Mouse (Mus musculus) ES-E14 (cell line): Measurements from ENCODE around the gene Tbc1d10c.

Source experiments
- CHD2 ChIP-seq: IDR thresholded peaks from 2 replicates; pipeline ENCODE4 v1.6.1; 2014; ENCODE audit warnings: mild to moderate bottlenecking, low read depth, low read length, inconsistent platforms
- HCFC1 ChIP-seq: IDR thresholded peaks from 2 replicates; pipeline ENCODE4 v1.6.1; 2012; ENCODE audit warnings: low read length, inconsistent platforms, borderline replicate concordance; ENCODE audit not compliant: insufficient read depth
- MAFK ChIP-seq: IDR thresholded peaks from 2 replicates; pipeline ENCODE4 v1.6.1; 2014; ENCODE audit warnings: mild to moderate bottlenecking, low read depth, low read length, inconsistent platforms; ENCODE audit not compliant: insufficient read depth
- ZC3H11A ChIP-seq: IDR thresholded peaks from 2 replicates; pipeline ENCODE4 v1.6.1; 2012; ENCODE audit warnings: low read depth, mild to moderate bottlenecking, inconsistent platforms, low read length, borderline replicate concordance
- ZNF384 ChIP-seq: IDR thresholded peaks from 2 replicates; pipeline ENCODE4 v1.6.1; 2012; ENCODE audit warnings: low read depth, low read length, inconsistent platforms

DNA sequence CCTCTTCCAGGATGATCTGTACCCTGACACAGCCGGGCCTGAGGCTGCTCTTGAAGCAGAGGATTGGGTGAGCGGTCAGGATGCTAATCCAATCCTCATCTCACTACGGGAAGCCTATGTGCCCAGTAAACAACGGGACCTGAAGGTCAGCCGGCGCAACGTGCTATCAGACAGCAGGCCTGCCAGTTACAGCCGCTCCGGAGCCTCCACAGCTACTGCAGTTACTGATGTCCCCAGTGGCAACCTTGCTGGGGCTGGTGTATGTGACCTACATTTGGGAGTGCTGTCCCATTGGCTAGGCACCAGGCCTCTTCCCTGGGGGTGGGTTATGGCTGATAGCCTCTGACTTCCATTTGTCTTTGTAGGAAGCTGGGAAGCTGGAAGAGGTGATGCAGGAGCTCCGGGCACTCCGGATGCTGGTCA, 37.8 kb downstream of the Tbc1d10c start, which contains the start of gene Ptprcap:
- no peak for TF ChIP-seq HCFC1
- TF ChIP-seq ZNF384, result no peak
- no peak for TF ChIP-seq CHD2
- no peak for TF ChIP-seq MAFK
- TF ChIP-seq ZC3H11A, result no peak
